Mouse (Mus musculus) stomach, embryonic 14.5 days (tissue): ENCODE measurements around the gene Hnrnpab. TPM values are rescaled to one million over a fixed set of nuclear protein-coding genes. Genes with fewer than 3 reads are reported as not detected.

ENCODE experiments used
- ATAC-seq: fragments of 200-750 bp; cut with Nextera tagmentation; 2 replicates; pipeline ENCODE4 v1.8.0; 2017; ENCODE audit warnings: low read depth, moderate TSS enrichment; ENCODE audit not compliant: insufficient number of reproducible peaks, insufficient read depth, low FRiP score
- H3K27ac ChIP-seq: fragments of 300-500 bp; sonication (generic); 2 replicates; pipeline ENCODE4 v1.5.1; 2014; ENCODE audit warnings: mild to moderate bottlenecking, low read length, moderate library complexity, mixed read lengths
- H3K27me3 ChIP-seq: fragments of 300-500 bp; sonication (generic); 2 replicates; pipeline ENCODE4 v1.6.1; 2014; ENCODE audit warnings: low read length, control low read depth, mixed read lengths; ENCODE audit not compliant: control insufficient read depth, insufficient read depth
- H3K36me3 ChIP-seq: fragments of 300-500 bp; sonication (generic); 2 replicates; pipeline ENCODE4 v1.6.1; 2014; ENCODE audit warnings: mild to moderate bottlenecking, control low read depth, low read length, moderate library complexity, mixed read lengths; ENCODE audit not compliant: control insufficient read depth, insufficient read depth
- H3K4me1 ChIP-seq: fragments of 300-500 bp; sonication (generic); 2 replicates; pipeline ENCODE4 v1.6.1; 2014; ENCODE audit warnings: low read length, control low read depth, mixed read lengths; ENCODE audit not compliant: control insufficient read depth, insufficient read depth
- H3K4me2 ChIP-seq: fragments of 300-500 bp; sonication (generic); replicated peaks from 2 replicates; pipeline ENCODE4 v1.6.1; 2014; ENCODE audit warnings: low read depth, low read length, control low read depth
- H3K4me3 ChIP-seq: fragments of 300-500 bp; sonication (generic); 2 replicates; pipeline ENCODE4 v1.5.1; 2014; ENCODE audit warnings: low read depth, low read length, control low read depth
- H3K9ac ChIP-seq: fragments of 300-500 bp; sonication (generic); replicated peaks from 2 replicates; pipeline ENCODE4 v1.6.1; 2014; ENCODE audit warnings: low read depth, mild to moderate bottlenecking, control low read depth, low read length, moderate library complexity, mixed read lengths
- H3K9me3 ChIP-seq: fragments of 300-500 bp; sonication (generic); 2 replicates; pipeline ENCODE4 v1.6.1; 2016; ENCODE audit warnings: low read depth, low read length, control low read depth; ENCODE audit not compliant: control insufficient read depth
- WGBS: fragments of 180-500 bp; shearing (Covaris S2); extraction: QIAGEN DNeasy Blood & Tissue Kit; methylation state at CpG from one replicate; pipeline ENCODE4 v1.1.7; 2014; 5-methylcytosine and 5-hydroxymethylcytosine counted together
- polyA plus RNA-seq: library from polyadenylated mRNA; unstranded; fragments of >200 nt; fragmentation: Nextera tagmentation; extraction: Ambion mirVana; gene quantifications from 2 replicates; pipeline ENCODE4 v1.2.1, GENCODE M21; 2014

Gene Hnrnpab
- polyA plus RNA-seq, 1 experiment from 2014 or later, result 474 TPM

DNA sequence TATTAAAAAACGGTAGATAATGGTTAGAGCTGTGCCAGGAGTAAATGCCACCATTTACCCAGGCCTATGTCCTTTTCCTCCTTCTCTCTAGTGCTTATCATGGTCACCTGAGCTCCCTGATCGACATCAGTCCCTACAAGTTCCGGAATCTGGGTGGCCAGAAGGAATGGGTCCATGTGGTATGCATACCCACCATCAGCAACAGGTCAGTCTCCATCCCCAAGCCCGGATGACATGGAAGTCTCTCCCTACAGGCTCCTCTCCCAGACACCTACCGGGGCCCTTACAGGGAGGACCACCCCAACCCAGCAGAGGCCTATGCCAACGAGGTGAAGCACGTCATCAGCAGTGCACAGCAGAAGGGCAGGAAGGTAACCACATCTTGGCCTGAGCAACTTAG is 14.7 kb downstream of the Hnrnpab start:
- no peak for ATAC-seq

GRCm38 (mm10) chr11:51591168-51591567 is 15.5 kb downstream of the Hnrnpab start:
- Histone ChIP-seq H3K4me3 (no peak overlapping the region), H3K9me3 (no peaks in the 10 kb centered on the region; the same call in 1 of the 2 replicates), H3K4me2 (no peak overlapping the region), H3K4me1 (no peaks in the 10 kb centered on the region), H3K27me3 (no peaks in the 10 kb centered on the region), H3K9ac (no peak overlapping the region), H3K27ac (no peak overlapping the region), H3K36me3 (peaks cover 72% of the 10 kb centered on the region)
- ATAC-seq, result no peak
- 55% methylated on average over 7 of the region's 7 CpGs for WGBS

More for the DNA sequence above, 14.7 kb downstream of the Hnrnpab start:
- H3K27ac ChIP-seq, result no peak overlapping the region
- 88% methylated on average over 7 of the region's 7 CpGs for WGBS
- H3K36me3 ChIP-seq, result peaks cover 73% of the 10 kb centered on the region
- H3K9me3 ChIP-seq, result no peaks in the 10 kb centered on the region; the same call in 1 of the 2 replicates
- no peaks in the 10 kb centered on the region for H3K4me1 ChIP-seq
- no peak overlapping the region for H3K4me3 ChIP-seq
- H3K27me3 ChIP-seq, result no peaks in the 10 kb centered on the region
- no peak overlapping the region for H3K4me2 ChIP-seq
- H3K9ac ChIP-seq, result no peak overlapping the region

DNA sequence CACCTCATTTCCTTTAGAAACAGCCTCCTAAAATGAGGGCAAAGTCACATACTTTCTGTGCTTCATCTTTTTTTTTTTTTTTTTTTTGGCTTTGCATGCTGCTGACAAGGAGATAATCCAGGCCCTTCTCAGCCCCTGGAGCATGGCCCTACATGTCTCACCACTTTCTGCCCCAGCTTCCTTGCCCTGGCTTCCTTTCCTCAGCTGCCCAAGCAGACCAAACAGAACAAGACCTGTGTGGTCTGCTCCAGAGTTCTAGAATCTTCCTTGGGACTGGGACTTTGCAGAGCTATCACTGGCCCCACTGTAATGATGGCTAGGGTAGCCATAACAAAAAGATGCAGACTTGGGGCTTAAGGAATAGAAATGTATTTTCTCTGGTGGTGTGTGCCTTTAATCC is 16.6 kb downstream of the Hnrnpab start:
- Histone ChIP-seq H3K4me1 (peaks cover 8% of the 10 kb centered on the region), H3K9me3 (no peaks in the 10 kb centered on the region; the same call in 1 of the 2 replicates), H3K9ac (no peak overlapping the region), H3K4me3 (no peak overlapping the region), H3K4me2 (no peak overlapping the region), H3K27ac (no peak overlapping the region), H3K36me3 (peaks cover 64% of the 10 kb centered on the region), H3K27me3 (no peaks in the 10 kb centered on the region)
- no peak for ATAC-seq

DNA sequence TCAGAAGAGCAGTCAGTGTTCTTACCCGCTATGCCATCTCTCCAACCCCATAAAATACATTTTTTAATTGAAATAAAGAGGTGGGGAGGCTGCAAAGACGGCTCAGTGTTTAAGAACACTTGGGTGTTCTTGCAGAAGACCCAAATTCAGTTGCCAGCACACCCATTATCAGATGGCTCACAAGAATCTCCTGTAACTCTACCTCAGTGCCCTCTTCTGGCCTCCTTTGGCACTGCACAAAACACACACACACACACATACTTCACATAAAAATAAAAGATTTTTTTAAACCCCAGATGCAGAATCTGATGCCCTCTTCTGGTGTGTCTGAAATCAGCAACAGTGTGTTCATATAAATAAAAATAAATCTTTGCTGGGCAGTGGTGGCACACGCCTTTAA is 17.8 kb downstream of the Hnrnpab start:
- H3K9ac ChIP-seq, result no peak overlapping the region
- H3K4me3 ChIP-seq, result no peak overlapping the region
- no peaks in the 10 kb centered on the region for H3K27me3 ChIP-seq
- no peak overlapping the region for H3K27ac ChIP-seq
- 94% methylated on average over 3 of the region's 3 CpGs for WGBS
- ATAC-seq, result no peak
- H3K4me2 ChIP-seq, result no peak overlapping the region
- H3K9me3 ChIP-seq, result no peaks in the 10 kb centered on the region; the same call in 1 of the 2 replicates
- H3K36me3 ChIP-seq, result peaks cover 56% of the 10 kb centered on the region
- peaks cover 10% of the 10 kb centered on the region for H3K4me1 ChIP-seq

- no peak overlapping the region for H3K4me2 ChIP-seq
- H3K36me3 ChIP-seq, result peaks cover 40% of the 10 kb centered on the region
- WGBS, result 96% methylated on average over 1 of the region's 1 CpGs
- no peak for ATAC-seq
- no peak overlapping the region for H3K27ac ChIP-seq
- no peak overlapping the region for H3K9ac ChIP-seq
- H3K4me3 ChIP-seq, result no peak overlapping the region
- no peaks in the 10 kb centered on the region for H3K27me3 ChIP-seq
- H3K4me1 ChIP-seq, result peaks cover 14% of the 10 kb centered on the region
- H3K9me3 ChIP-seq, result no peaks in the 10 kb centered on the region; the same call in 1 of the 2 replicates
These were observed 19.6 kb downstream of the Hnrnpab start for GRCm38 (mm10) chr11:51587059-51587458.

DNA sequence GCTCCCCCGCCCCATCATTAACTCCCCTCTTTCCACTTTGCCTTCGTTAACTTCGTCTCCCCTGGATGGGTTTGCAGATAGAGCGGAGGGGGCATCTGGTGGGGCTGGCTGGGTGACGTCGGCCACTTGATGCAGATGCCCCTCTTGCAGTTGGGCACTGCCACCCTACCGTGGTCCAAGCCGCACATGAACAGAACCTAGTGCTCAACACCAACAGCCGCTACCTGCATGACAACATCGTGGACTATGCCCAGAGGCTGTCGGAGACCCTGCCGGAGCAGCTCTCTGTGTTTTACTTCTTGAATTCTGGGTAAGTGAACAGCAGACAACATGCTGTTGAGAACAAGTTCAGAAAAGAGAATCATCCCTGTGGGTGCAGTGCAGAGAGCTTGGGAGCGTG is 20.2 kb downstream of the Hnrnpab start:
- Histone ChIP-seq H3K4me3 (no peak overlapping the region), H3K27me3 (no peaks in the 10 kb centered on the region), H3K4me2 (no peak overlapping the region), H3K4me1 (peaks cover 14% of the 10 kb centered on the region), H3K9me3 (no peaks in the 10 kb centered on the region; the same call in 1 of the 2 replicates), H3K9ac (no peak overlapping the region), H3K36me3 (peaks cover 34% of the 10 kb centered on the region), H3K27ac (no peak overlapping the region)
- ATAC-seq, result no peak
- 96% methylated on average over 13 of the region's 13 CpGs for WGBS

DNA sequence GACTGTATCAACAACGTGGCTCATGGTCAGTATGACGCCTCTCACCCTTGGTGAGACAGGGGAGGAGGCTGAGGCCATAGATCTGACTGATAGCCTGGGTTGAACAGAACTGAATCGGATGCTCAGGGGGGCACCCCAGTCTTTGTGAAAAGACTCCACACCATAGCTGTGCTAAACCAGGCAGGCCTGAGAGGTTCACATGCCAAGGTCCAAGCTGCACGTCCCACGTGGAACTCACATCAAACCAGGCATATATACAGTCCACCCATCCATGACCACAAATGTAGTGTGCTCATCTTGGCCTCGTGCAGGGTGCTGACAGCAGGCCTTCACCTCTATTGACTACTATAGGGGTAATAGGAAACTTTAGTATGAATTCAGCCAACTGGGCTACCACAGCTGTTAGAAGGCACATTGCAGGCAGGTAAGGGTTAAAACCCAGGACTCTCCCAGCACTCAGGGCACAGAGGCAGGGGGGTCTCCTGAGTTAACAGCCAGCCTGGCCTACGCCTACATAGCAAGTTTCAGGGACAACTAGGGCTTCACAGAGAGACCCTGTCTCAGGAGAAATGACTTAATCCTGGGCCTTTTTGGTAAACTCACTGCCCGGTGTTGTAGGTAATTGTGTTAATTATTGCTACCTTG is 20.9 kb downstream of the Hnrnpab start:
- H3K9ac ChIP-seq, result peak overlapping the region; percentile 73; the same call in 1 of the 2 replicates
- no peak for ATAC-seq
- WGBS, result 62% methylated on average over 8 of the region's 8 CpGs
- peak overlapping the region; percentile 89; the same call in 1 of the 2 replicates for H3K27ac ChIP-seq
- peaks cover 30% of the 10 kb centered on the region for H3K36me3 ChIP-seq
- H3K9me3 ChIP-seq, result no peaks in the 10 kb centered on the region; the same call in 1 of the 2 replicates
- peak overlapping the region; percentile 59 for H3K4me3 ChIP-seq
- no peaks in the 10 kb centered on the region for H3K27me3 ChIP-seq
- H3K4me2 ChIP-seq, result peak overlapping the region; percentile 65
- peaks cover 14% of the 10 kb centered on the region for H3K4me1 ChIP-seq

DNA sequence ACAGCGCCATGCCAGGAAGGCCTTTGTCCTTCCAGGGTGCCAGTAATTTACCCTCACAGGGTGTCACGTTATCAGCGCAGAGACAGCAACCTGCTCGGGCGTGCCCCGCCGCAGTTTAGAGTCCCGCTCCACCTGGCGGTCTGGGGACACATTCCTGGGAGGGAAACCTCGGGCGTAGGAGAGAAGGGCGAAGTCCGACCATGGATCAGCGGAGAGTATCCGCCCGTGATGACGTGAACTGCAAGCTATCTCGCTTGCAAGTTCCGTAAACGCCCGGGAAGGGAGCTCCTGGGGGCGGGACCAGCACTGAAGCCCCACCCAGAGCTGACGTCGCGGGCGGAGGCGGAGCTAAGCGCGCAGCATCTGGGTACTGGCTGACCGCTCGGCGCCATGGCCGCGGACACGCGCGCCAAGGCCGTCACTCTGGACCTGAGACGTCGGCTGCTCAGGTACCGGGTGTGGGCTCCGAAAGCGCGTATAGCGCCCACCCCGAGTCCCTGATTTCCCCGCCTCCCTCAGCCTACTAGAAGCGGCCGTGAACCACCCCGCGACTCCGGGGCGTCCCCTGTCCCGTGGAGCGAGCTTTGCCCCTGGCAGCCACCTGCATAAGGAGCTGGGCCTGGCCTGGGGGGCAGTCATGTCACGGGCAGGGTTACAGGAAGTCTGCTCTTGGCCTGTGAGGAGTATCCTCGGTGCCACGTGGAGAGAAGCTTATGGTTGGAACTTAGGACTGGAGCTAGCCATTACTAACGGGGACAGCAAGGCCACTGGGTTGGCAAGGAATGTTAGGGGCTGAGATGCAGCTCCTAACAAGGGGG is 22.0 kb downstream of the Hnrnpab start, which contains the start of gene Phykpl:
Gene Phykpl (plus strand): TSS at position 327 of the 818 bp plus-strand sequence.
- Histone ChIP-seq H3K9me3 (no peaks in the 10 kb centered on the region; the same call in 1 of the 2 replicates), H3K4me1 (peaks cover 14% of the 10 kb centered on the region), H3K4me2 (peak within 1 kb of the TSS; percentile 65), H3K27me3 (no peaks in the 10 kb centered on the region), H3K4me3 (peak within 1 kb of the TSS; percentile 59), H3K36me3 (peaks cover 27% of the 10 kb centered on the region), H3K27ac (peak within 1 kb of the TSS; percentile 89), H3K9ac (peak within 1 kb of the TSS; percentile 73)
- peak; percentile 92 for ATAC-seq
- under 1% methylated on average over 58 of the region's 59 CpGs for WGBS
